Mouse (Mus musculus): ENCODE results near the gene Dync1i1. TPM values are rescaled to one million over a fixed set of nuclear protein-coding genes. Genes with fewer than 3 reads are reported as not detected.

Gene Dync1i1
- polyA plus RNA-seq, 3 experiments from 2014 or later, result not detected

GRCm38 (mm10) chr6:5977238-5977920, 251.9 kb downstream of the Dync1i1 start:
- no peak for ATAC-seq

GRCm38 (mm10) chr6:5991243-5991642, 265.8 kb downstream of the Dync1i1 start:
- ATAC-seq, result no peak

- no peak for ATAC-seq
Observed at GRCm38 (mm10) chr6:5991817-5992755, 266.6 kb downstream of the Dync1i1 start.

GRCm38 (mm10) chr6:5993056-5993455, 267.6 kb downstream of the Dync1i1 start:
- ATAC-seq, result no peak

GRCm38 (mm10) chr6:5997535-5997934, 272.1 kb downstream of the Dync1i1 start:
- no peak for ATAC-seq

- ATAC-seq, result no peak
Observed at GRCm38 (mm10) chr6:6002061-6002460, 276.6 kb downstream of the Dync1i1 start.

- ATAC-seq, result no peak
Observed at GRCm38 (mm10) chr6:6004756-6005485, 279.5 kb downstream of the Dync1i1 start.

- no peak for ATAC-seq
Observed at GRCm38 (mm10) chr6:6005762-6006431, 280.5 kb downstream of the Dync1i1 start.

GRCm38 (mm10) chr6:6011364-6011763, 285.9 kb downstream of the Dync1i1 start:
- no peak for ATAC-seq

GRCm38 (mm10) chr6:6015616-6016015, 290.2 kb downstream of the Dync1i1 start:
- no peak for ATAC-seq

- ATAC-seq, result no peak
Observed at GRCm38 (mm10) chr6:6016931-6017330, 291.5 kb downstream of the Dync1i1 start.

- ATAC-seq, result no peak
Observed at GRCm38 (mm10) chr6:6023976-6024375, 298.5 kb downstream of the Dync1i1 start.

GRCm38 (mm10) chr6:6027664-6028063, 302.2 kb downstream of the Dync1i1 start:
- no peak for ATAC-seq

- no peak for ATAC-seq
Observed at GRCm38 (mm10) chr6:6038773-6039550, 313.5 kb downstream of the Dync1i1 start.

- ATAC-seq, result no peak
Observed at GRCm38 (mm10) chr6:6046729-6047424, 321.4 kb downstream of the Dync1i1 start.

- no peak for ATAC-seq
Observed at GRCm38 (mm10) chr6:6052696-6053095, 327.3 kb downstream of the Dync1i1 start.

GRCm38 (mm10) chr6:6053946-6054345, 328.5 kb downstream of the Dync1i1 start:
- no peak for ATAC-seq

GRCm38 (mm10) chr6:6058548-6058947, 333.1 kb downstream of the Dync1i1 start:
- ATAC-seq, result no peak

GRCm38 (mm10) chr6:6067201-6067600, 341.8 kb downstream of the Dync1i1 start:
- no peak for ATAC-seq

GRCm38 (mm10) chr6:6070015-6070414, 344.6 kb downstream of the Dync1i1 start:
- no peak for ATAC-seq

GRCm38 (mm10) chr6:6071038-6071437, 345.6 kb downstream of the Dync1i1 start:
- no peak for ATAC-seq

All from inflammation-experienced regulatory T-cells, adult 6 months (primary cell).